Mouse (Mus musculus): ENCODE measurements around the gene Tsacc. TPM values are rescaled to one million over a fixed set of nuclear protein-coding genes. Genes with fewer than 3 reads are reported as not detected.
"Not testable (repeated sequence)": the region's sequence is repeated elsewhere in the genome, so short reads cannot be mapped to it uniquely, and the experiment has no call there.

Tsacc gene
- polyA plus RNA-seq, 1 experiment from 2014 or later, result 6.8 TPM

GRCm38 (mm10) chr3:88271298-88271697, 25.5 kb downstream of the Tsacc start:
- not testable (repeated sequence) for H3K27ac ChIP-seq (ENCODE audit: low read depth, low read length); H3K4me1 ChIP-seq (ENCODE audit: control insufficient read depth, insufficient read depth, low read depth, low read length); H3K4me2 ChIP-seq (ENCODE audit: low read length); ATAC-seq; H3K27me3 ChIP-seq (replicated peaks; ENCODE audit: control insufficient read depth, insufficient read depth, low read length); H3K9me3 ChIP-seq (ENCODE audit: control insufficient read depth, low read length); H3K36me3 ChIP-seq (ENCODE audit: control insufficient read depth, insufficient read depth, low read length); H3K4me3 ChIP-seq (ENCODE audit: low read length); H3K9ac ChIP-seq (ENCODE audit: low read depth, low read length)
- 91% methylated on average over 2 of the region's 2 CpGs for WGBS

GRCm38 (mm10) chr3:88268991-88269390, 27.8 kb downstream of the Tsacc start:
- Histone ChIP-seq H3K36me3 (ENCODE audit: control insufficient read depth, insufficient read depth, low read length) (no peaks in the 10 kb centered on the region), H3K4me3 (ENCODE audit: low read length) (no peak overlapping the region), H3K4me1 (ENCODE audit: control insufficient read depth, insufficient read depth, low read depth, low read length) (no peaks in the 10 kb centered on the region), H3K27ac (ENCODE audit: low read depth, low read length) (no peak overlapping the region), H3K4me2 (ENCODE audit: low read length) (no peak overlapping the region), H3K27me3 (replicated peaks; ENCODE audit: control insufficient read depth, insufficient read depth, low read length) (no peaks in the 10 kb centered on the region), H3K9me3 (ENCODE audit: control insufficient read depth, low read length) (no peaks in the 10 kb centered on the region), H3K9ac (ENCODE audit: low read depth, low read length) (no peak overlapping the region)
- 83% methylated on average over 5 of the region's 5 CpGs for WGBS
- no peak for ATAC-seq

DNA sequence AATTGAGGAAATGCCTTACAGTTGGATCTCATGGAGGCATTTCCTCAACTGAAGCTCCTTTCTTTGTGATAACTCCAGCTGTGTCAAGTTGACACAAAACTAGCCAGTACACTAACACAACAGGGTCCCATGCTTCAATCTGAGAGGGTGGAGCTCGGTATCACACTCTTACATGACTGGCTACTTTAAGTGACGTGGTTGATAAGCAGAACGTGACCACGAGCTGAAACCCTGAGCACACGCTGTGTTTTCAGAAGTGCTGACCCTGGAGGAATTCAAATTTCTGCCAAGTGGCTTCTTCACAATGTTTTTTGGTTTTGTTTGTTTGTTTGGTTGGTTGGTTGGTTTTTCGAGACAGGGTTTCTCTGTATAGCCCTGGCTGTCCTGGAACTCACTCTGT, 28.8 kb downstream of the Tsacc start:
- H3K4me2 ChIP-seq (ENCODE audit: low read length); H3K4me1 ChIP-seq (ENCODE audit: control insufficient read depth, insufficient read depth, low read depth, low read length); H3K9ac ChIP-seq (ENCODE audit: low read depth, low read length); H3K27me3 ChIP-seq (replicated peaks; ENCODE audit: control insufficient read depth, insufficient read depth, low read length); H3K9me3 ChIP-seq (ENCODE audit: control insufficient read depth, low read length); H3K4me3 ChIP-seq (ENCODE audit: low read length); H3K36me3 ChIP-seq (ENCODE audit: control insufficient read depth, insufficient read depth, low read length); ATAC-seq; H3K27ac ChIP-seq (ENCODE audit: low read depth, low read length): not testable (repeated sequence)
- WGBS, result 87% methylated on average over 6 of the region's 6 CpGs

- Histone ChIP-seq H3K27me3 (replicated peaks; ENCODE audit: control insufficient read depth, insufficient read depth, low read length) (no peaks in the 10 kb centered on the region), H3K27ac (ENCODE audit: low read depth, low read length) (no peak overlapping the region), H3K9me3 (ENCODE audit: control insufficient read depth, low read length) (no peaks in the 10 kb centered on the region), H3K4me2 (ENCODE audit: low read length) (no peak overlapping the region), H3K36me3 (ENCODE audit: control insufficient read depth, insufficient read depth, low read length) (no peaks in the 10 kb centered on the region), H3K4me3 (ENCODE audit: low read length) (no peak overlapping the region), H3K9ac (ENCODE audit: low read depth, low read length) (no peak overlapping the region), H3K4me1 (ENCODE audit: control insufficient read depth, insufficient read depth, low read depth, low read length) (no peaks in the 10 kb centered on the region)
- ATAC-seq, result no peak
- 78% methylated on average over 3 of the region's 3 CpGs for WGBS
Observed at GRCm38 (mm10) chr3:88262346-88262745, 34.5 kb downstream of the Tsacc start.

- ATAC-seq, result no peak
- WGBS, result 76% methylated on average over 7 of the region's 7 CpGs
- Histone ChIP-seq H3K27me3 (replicated peaks; ENCODE audit: control insufficient read depth, insufficient read depth, low read length) (peaks cover 4% of the 10 kb centered on the region; the same call in 1 of the 2 replicates), H3K4me1 (ENCODE audit: control insufficient read depth, insufficient read depth, low read depth, low read length) (peaks cover 3% of the 10 kb centered on the region; the same call in 1 of the 2 replicates), H3K4me2 (ENCODE audit: low read length) (no peak overlapping the region), H3K36me3 (ENCODE audit: control insufficient read depth, insufficient read depth, low read length) (no peaks in the 10 kb centered on the region), H3K4me3 (ENCODE audit: low read length) (no peak overlapping the region), H3K9me3 (ENCODE audit: control insufficient read depth, low read length) (no peaks in the 10 kb centered on the region), H3K9ac (ENCODE audit: low read depth, low read length) (no peak overlapping the region), H3K27ac (ENCODE audit: low read depth, low read length) (no peak overlapping the region)
Observed at GRCm38 (mm10) chr3:88256382-88256781, 40.4 kb downstream of the Tsacc start.

DNA sequence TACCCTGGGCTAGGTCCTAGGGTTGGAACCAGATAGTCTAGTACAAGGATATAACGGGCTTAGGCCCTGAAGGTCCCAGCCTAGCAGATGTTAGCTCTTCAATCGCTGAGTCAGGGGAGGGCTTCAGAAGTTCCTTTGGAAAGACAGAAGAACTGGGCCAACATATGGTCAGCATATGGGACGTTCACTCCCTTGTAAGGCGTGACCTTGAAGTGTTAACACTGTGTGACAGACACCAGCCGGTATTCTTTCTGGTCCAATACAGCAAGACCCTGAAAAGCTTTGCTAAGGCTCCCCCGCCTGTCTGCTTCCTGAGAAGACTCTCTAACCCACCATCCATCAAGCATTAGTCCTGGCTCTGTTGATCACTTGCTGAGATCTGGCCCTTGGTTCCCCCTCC, 40.8 kb downstream of the Tsacc start:
- 70% methylated on average over 6 of the region's 6 CpGs for WGBS

DNA sequence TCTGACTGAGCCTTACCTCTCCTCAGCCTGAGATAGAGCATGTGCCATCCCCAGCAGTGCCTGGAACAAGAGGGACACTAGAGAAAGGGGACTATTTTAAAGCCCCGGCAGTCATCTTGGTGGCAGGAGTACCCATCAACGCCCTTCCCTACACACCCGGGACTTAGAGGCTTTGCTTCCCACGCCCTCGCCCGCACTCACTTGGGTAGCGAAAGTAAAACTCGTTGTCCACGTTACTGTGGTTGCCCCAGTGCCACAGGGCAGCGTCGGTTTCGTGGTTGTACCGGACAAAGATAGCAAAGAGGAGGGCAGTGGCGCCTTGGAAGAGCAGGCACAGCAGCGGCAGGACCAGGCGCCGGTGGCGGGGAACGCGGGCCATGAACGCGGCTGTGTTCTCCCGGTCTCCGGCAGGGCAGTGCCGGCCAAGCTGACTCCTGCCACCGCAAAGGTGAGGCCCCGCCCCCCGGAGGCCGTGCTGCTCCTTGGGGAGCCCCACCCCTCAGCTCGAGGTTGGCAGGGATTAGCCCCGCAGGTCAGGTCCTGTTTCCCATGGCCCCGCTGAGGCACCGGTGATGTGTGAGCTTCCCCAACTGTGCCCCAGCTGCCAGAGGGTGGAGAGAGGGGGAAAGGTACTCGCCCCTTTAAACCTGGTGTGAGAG, 42.4 kb downstream of the Tsacc start, which contains the start of gene Rhbg:
TSS of gene Rhbg (minus strand) at position 442 of the 659 bp plus-strand sequence.
- H3K27ac ChIP-seq (ENCODE audit: low read depth, low read length), result no peak within 1 kb of the TSS
- WGBS, result 3% methylated on average over 31 of the region's 34 CpGs
- no peaks in the 10 kb centered on the region for H3K36me3 ChIP-seq (ENCODE audit: control insufficient read depth, insufficient read depth, low read length)
- H3K9ac ChIP-seq (ENCODE audit: low read depth, low read length), result peak within 1 kb of the TSS; percentile 55
- H3K4me3 ChIP-seq (ENCODE audit: low read length), result peak within 1 kb of the TSS; percentile 31
- H3K9me3 ChIP-seq (ENCODE audit: control insufficient read depth, low read length), result no peaks in the 10 kb centered on the region
- peak; percentile 27; the same call in 1 of the 2 replicates for ATAC-seq
- H3K4me2 ChIP-seq (ENCODE audit: low read length), result peak within 1 kb of the TSS; percentile 57
- peaks cover 4% of the 10 kb centered on the region; the same call in 1 of the 2 replicates for H3K27me3 ChIP-seq (replicated peaks; ENCODE audit: control insufficient read depth, insufficient read depth, low read length)
- H3K4me1 ChIP-seq (ENCODE audit: control insufficient read depth, insufficient read depth, low read depth, low read length), result peaks cover 3% of the 10 kb centered on the region; the same call in 1 of the 2 replicates

More for the DNA sequence above, 40.8 kb downstream of the Tsacc start:
- H3K27me3 ChIP-seq (replicated peaks; ENCODE audit: control insufficient read depth, insufficient read depth, low read length), result peaks cover 4% of the 10 kb centered on the region; the same call in 1 of the 2 replicates
- H3K36me3 ChIP-seq (ENCODE audit: control insufficient read depth, insufficient read depth, low read length), result no peaks in the 10 kb centered on the region
- peaks cover 3% of the 10 kb centered on the region; the same call in 1 of the 2 replicates for H3K4me1 ChIP-seq (ENCODE audit: control insufficient read depth, insufficient read depth, low read depth, low read length)
- H3K9ac ChIP-seq (ENCODE audit: low read depth, low read length), result no peak overlapping the region
- H3K4me2 ChIP-seq (ENCODE audit: low read length), result no peak overlapping the region
- H3K9me3 ChIP-seq (ENCODE audit: control insufficient read depth, low read length), result no peaks in the 10 kb centered on the region
- no peak for ATAC-seq
- H3K27ac ChIP-seq (ENCODE audit: low read depth, low read length), result no peak overlapping the region
- H3K4me3 ChIP-seq (ENCODE audit: low read length), result no peak overlapping the region

- no peaks in the 10 kb centered on the region for H3K36me3 ChIP-seq (ENCODE audit: control insufficient read depth, insufficient read depth, low read length)
- no peak for ATAC-seq
- H3K9me3 ChIP-seq (ENCODE audit: control insufficient read depth, low read length), result no peaks in the 10 kb centered on the region
- H3K4me1 ChIP-seq (ENCODE audit: control insufficient read depth, insufficient read depth, low read depth, low read length), result peaks cover 3% of the 10 kb centered on the region; the same call in 1 of the 2 replicates
- H3K4me2 ChIP-seq (ENCODE audit: low read length), result no peak overlapping the region
- no peak overlapping the region for H3K4me3 ChIP-seq (ENCODE audit: low read length)
- H3K9ac ChIP-seq (ENCODE audit: low read depth, low read length), result no peak overlapping the region
- H3K27me3 ChIP-seq (replicated peaks; ENCODE audit: control insufficient read depth, insufficient read depth, low read length), result peaks cover 4% of the 10 kb centered on the region; the same call in 1 of the 2 replicates
- 69% methylated on average over 6 of the region's 6 CpGs for WGBS
- H3K27ac ChIP-seq (ENCODE audit: low read depth, low read length), result no peak overlapping the region
Observed at GRCm38 (mm10) chr3:88252739-88253138, 44.1 kb downstream of the Tsacc start.

GRCm38 (mm10) chr3:88248406-88248805, 48.4 kb downstream of the Tsacc start:
- Histone ChIP-seq H3K27me3 (replicated peaks; ENCODE audit: control insufficient read depth, insufficient read depth, low read length) (no peaks in the 10 kb centered on the region; the same call in 1 of the 2 replicates), H3K9me3 (ENCODE audit: control insufficient read depth, low read length) (no peaks in the 10 kb centered on the region), H3K9ac (ENCODE audit: low read depth, low read length) (no peak overlapping the region), H3K4me1 (ENCODE audit: control insufficient read depth, insufficient read depth, low read depth, low read length) (peaks cover 2% of the 10 kb centered on the region; the same call in 1 of the 2 replicates), H3K4me3 (ENCODE audit: low read length) (no peak overlapping the region), H3K36me3 (ENCODE audit: control insufficient read depth, insufficient read depth, low read length) (no peaks in the 10 kb centered on the region), H3K27ac (ENCODE audit: low read depth, low read length) (no peak overlapping the region), H3K4me2 (ENCODE audit: low read length) (no peak overlapping the region)
- no peak for ATAC-seq
- WGBS, result 61% methylated on average over 11 of the region's 11 CpGs

All from hindbrain, embryonic 16.5 days (tissue).